In genomic region chr10:50135499-50135898, GRCm38 (mm10) we compare ENCODE assay signal across 15 mouse cellular contexts.
DNase-seq lines count a peak whose midpoint lies in the region; ATAC-seq lines count a peak whose summit lies in the region.
"Had no signal": no experiment of that assay in that cellular context is flagged by ENCODE, and none has a peak within 500 bp of the region (broad histone marks: within the 10 kb centered on the region; RNA-seq: fewer than 3 reads in every experiment).

No protein-coding gene starts in this region.

- peak; percentile 2 for DNase-seq in embryo, embryonic 10.5 days (ENCODE audit: low spot score)
- no peak for DNase-seq in embryo, embryonic 9.5 days (ENCODE audit: extremely low spot score)
- peak; percentile 5 for DNase-seq in 3T3-L1 (ENCODE audit: low read depth, low spot score)
- DNase-seq in A20 (ENCODE audit: low read depth, low spot score), result peak; percentile 61
- DNase-seq in NIH3T3 (ENCODE audit: low read depth), result peak; percentile 5
- no peak for DNase-seq in left cerebral cortex, postnatal 25 days (ENCODE audit: low spot score in 2 of 2)
- DNase-seq: adrenal gland, postnatal 14 days; cerebellum, adult 11-12 months; gastrocnemius, postnatal 14 days; heart, adult 2 months; heart, postnatal 14 days; kidney, adult 8-10 months had no signal

- intact Hi-C loops in left cerebral cortex, postnatal 25 days (cut with DNase I), result no loop called here

- no peak for ATAC-seq in megakaryocyte-erythroid progenitor cell, adult 5-6 weeks (replicated peaks; ENCODE audit: low FRiP score, low TSS enrichment, poor library complexity, severe bottlenecking)
- ATAC-seq: forebrain, embryonic 16.5 days; hindbrain, postnatal 0 days had no signal

Comparison
In these comparisons a context has a peak if more than half of its experiments do, and no peak if none do; other contexts are left out.
1. DNase-seq: peak in embryo, embryonic 10.5 days (single experiment), 3T3-L1 (single experiment), A20 (single experiment) and NIH3T3 (single experiment); none in embryo, embryonic 9.5 days (single experiment) and left cerebral cortex, postnatal 25 days (0 of 2).